Mouse (Mus musculus): ENCODE results near the gene Stip1.

Gene Stip1

GRCm38 (mm10) chr19:6974211-6975205 lies 65.3 kb downstream of the Stip1 start, which contains the start of gene Ppp1r14b:
Ppp1r14b (plus strand) TSS chr19:6974968.
- in situ Hi-C loops (cut with MboI, MseI): loop anchor here in 1 of 2 experiments (5.0 to 25.0 kb wide), 2 partner anchors 52 to 1938 kb away; partner anchors contain the start of genes B3gat3 and Esrra

GRCm38 (mm10) chr19:6973581-6974190 lies 66.1 kb downstream of the Stip1 start:
- in situ Hi-C loops (cut with MboI, MseI): loop anchor here in 1 of 2 experiments (5.0 kb wide), 1 partner anchor 51 kb away; the partner anchor contains the start of gene Esrra

GRCm38 (mm10) chr19:6972247-6972917 lies 67.4 kb downstream of the Stip1 start:
- in situ Hi-C loops (cut with MboI, MseI): loop anchor here in 1 of 2 experiments (5.0 kb wide), 1 partner anchor 50 kb away; the partner anchor contains the start of gene Esrra

- in situ Hi-C loops (cut with MboI, MseI): loop anchor here in 1 of 2 experiments (5.0 kb wide), 1 partner anchor 49 kb away; the partner anchor contains the start of gene Esrra
These were observed 68.1 kb downstream of the Stip1 start for GRCm38 (mm10) chr19:6971644-6972043.

Measured in T-helper 17 cell (primary cell).